Mouse (Mus musculus): Measurements from ENCODE around the gene Skint9.
"Not testable (repeated sequence)": the region's sequence is repeated elsewhere in the genome, so short reads cannot be mapped to it uniquely, and the experiment has no call there.

The Skint9 gene

GRCm38 (mm10) chr4:112433885-112434284 is at the start of gene Skint9:
Gene Skint9 (minus strand): TSS chr4:112433985.
- DNase-seq (ENCODE audit: low spot score): no peak

GRCm38 (mm10) chr4:112432685-112433084 is 1.1 kb downstream of the Skint9 start:
- no peak for DNase-seq (ENCODE audit: low spot score)

GRCm38 (mm10) chr4:112432223-112432622 is 1.6 kb downstream of the Skint9 start:
- no peak for DNase-seq (ENCODE audit: low spot score)

- not testable (repeated sequence) for DNase-seq (ENCODE audit: low spot score)
Observed at GRCm38 (mm10) chr4:112349111-112349510, 84.7 kb downstream of the Skint9 start.
